Mouse (Mus musculus) spleen, adult 2 months (tissue): ENCODE measurements around the gene Gpr162. TPM values are rescaled to one million over a fixed set of nuclear protein-coding genes. Genes with fewer than 3 reads are reported as not detected.

ENCODE experiments used
- DNase-seq, 2 experiments: peaks; one replicate each; pipeline versions ENCODE4 v3.0.0 to v3.0.0-alpha.2; 2012 to 2021; ENCODE audit warnings: low spot score in 2 of 2, low read depth in 1 of 2
- H3K27ac ChIP-seq: fragments of 200-500 bp; 2 replicates; pipeline ENCODE4 v1.5.1; 2012; ENCODE audit warnings: low read length, inconsistent platforms; ENCODE audit not compliant: insufficient read depth
- H3K27me3 ChIP-seq: fragments of 200-500 bp; 2 replicates; pipeline ENCODE4 v1.6.1; 2012; ENCODE audit warnings: mild to moderate bottlenecking, moderate library complexity, low read length, inconsistent platforms; ENCODE audit not compliant: control insufficient read depth, insufficient read depth
- H3K36me3 ChIP-seq: fragments of 200-500 bp; 2 replicates; pipeline ENCODE4 v1.6.1; 2012; ENCODE audit warnings: mild to moderate bottlenecking, low read length, inconsistent platforms; ENCODE audit not compliant: control insufficient read depth, insufficient read depth
- H3K4me1 ChIP-seq: fragments of 200-500 bp; 2 replicates; pipeline ENCODE4 v1.6.1; 2011; ENCODE audit warnings: inconsistent platforms; ENCODE audit not compliant: control insufficient read depth, insufficient read depth, insufficient read length
- H3K4me3 ChIP-seq: fragments of 200-500 bp; 2 replicates; pipeline ENCODE4 v1.5.1; 2011; ENCODE audit warnings: mild to moderate bottlenecking, inconsistent platforms; ENCODE audit not compliant: insufficient read depth, insufficient read length; ENCODE audit errors: extremely low read depth
- CTCF ChIP-seq: fragments of 200-500 bp; IDR thresholded peaks from 2 replicates; pipeline ENCODE4 v1.5.1; 2011; ENCODE audit warnings: mild to moderate bottlenecking, inconsistent platforms; ENCODE audit not compliant: insufficient read depth, insufficient read length, insufficient replicate concordance; ENCODE audit errors: extremely low read depth
- POLR2A ChIP-seq: fragments of 200-500 bp; IDR thresholded peaks from 2 replicates; pipeline ENCODE4 v1.6.1; 2011; ENCODE audit warnings: low read depth, low read length, inconsistent platforms
- WGBS: fragments of 180-500 bp; shearing (Covaris S2); methylation state at CpG from one replicate; pipeline ENCODE4 v1.1.7; 2018; 5-methylcytosine and 5-hydroxymethylcytosine counted together
- polyA plus RNA-seq: library from polyadenylated mRNA; depleted of rRNA; stranded (reverse); fragments of >200 nt; gene quantifications from 2 replicates; pipeline ENCODE4 v1.2.3, GENCODE M21; 2012

Gene Gpr162
- polyA plus RNA-seq, 1 experiment, result 2.7 TPM

DNA sequence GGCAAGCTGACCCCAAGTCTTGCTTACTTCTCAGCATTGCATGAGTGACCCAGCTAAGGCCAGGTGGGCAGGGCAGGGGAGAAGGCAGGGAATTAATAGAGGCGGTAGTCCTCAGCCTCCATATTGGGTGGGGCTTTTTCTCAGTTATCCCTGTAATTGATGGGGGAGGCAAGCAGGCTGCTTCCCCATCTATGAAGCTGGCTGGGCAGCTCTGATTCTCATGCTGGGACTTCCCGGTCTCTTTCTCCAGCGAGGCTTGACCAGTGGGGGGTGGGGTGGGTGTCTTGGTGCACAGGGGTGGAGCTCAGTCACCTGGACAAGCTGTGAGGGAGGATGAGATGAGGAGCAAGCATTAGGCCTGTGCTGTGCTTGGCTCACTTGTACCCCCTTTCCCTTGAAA is 2.0 kb downstream of the Gpr162 start:
- H3K27me3 ChIP-seq, result peaks cover 21% of the 10 kb centered on the region
- WGBS, result 84% methylated on average over 3 of the region's 3 CpGs
- no peak overlapping the region for H3K4me3 ChIP-seq
- H3K4me1 ChIP-seq, result peaks cover 6% of the 10 kb centered on the region
- H3K36me3 ChIP-seq, result no peaks in the 10 kb centered on the region
- no peak for TF ChIP-seq POLR2A
- no peak for TF ChIP-seq CTCF
- no peak for DNase-seq
- H3K27ac ChIP-seq, result no peak overlapping the region

DNA sequence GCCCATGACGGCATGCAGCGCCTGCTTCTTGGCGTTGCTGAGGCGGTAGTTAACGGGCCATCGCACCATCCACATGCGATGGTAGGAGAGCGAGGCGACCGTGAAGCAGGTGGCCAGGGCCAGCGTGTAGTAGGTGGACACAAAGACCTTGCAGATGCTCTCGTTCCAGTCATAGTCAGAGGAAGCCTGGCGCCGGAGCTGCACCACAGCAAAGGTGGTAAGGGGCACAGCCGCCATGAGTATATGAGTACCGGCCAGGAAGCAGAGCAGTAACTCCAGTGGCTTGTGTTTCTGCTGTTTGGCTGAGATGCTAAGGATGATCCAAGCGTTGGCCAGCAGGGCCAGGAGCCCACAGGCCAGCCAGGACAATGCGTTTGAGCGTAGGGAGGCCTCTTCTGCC is 2.5 kb downstream of the Gpr162 start:
- Histone ChIP-seq H3K27me3 (peaks cover 21% of the 10 kb centered on the region), H3K4me1 (peaks cover 8% of the 10 kb centered on the region), H3K4me3 (no peak overlapping the region), H3K27ac (no peak overlapping the region), H3K36me3 (no peaks in the 10 kb centered on the region)
- DNase-seq, result no peak
- 94% methylated on average over 19 of the region's 19 CpGs for WGBS
- TF ChIP-seq CTCF (no peak), POLR2A (no peak)

DNA sequence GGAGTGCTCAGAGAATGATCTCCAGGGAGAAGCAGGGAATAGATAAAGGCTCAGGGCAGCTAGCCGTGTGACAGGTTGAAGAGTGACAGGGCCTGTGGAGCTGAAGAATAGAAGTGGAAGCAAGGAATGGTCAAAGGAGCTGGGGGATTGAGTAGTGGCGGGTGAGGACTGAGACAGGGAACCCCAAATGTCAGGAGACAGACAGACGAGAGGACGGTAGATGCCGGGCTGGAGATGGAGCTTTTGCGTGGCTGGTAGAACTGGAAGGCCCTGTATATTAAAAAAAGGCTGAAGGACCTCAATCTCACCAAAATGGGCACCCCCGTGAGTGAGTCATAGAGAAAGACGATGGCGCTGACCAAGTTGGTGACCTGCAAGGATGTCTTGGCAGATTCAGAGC is 3.3 kb downstream of the Gpr162 start:
- Histone ChIP-seq H3K4me3 (no peak overlapping the region), H3K27me3 (peaks cover 21% of the 10 kb centered on the region), H3K36me3 (no peaks in the 10 kb centered on the region), H3K27ac (no peak overlapping the region), H3K4me1 (peaks cover 8% of the 10 kb centered on the region)
- DNase-seq, result no peak
- WGBS, result 92% methylated on average over 9 of the region's 9 CpGs
- TF ChIP-seq POLR2A (no peak), CTCF (no peak)

DNA sequence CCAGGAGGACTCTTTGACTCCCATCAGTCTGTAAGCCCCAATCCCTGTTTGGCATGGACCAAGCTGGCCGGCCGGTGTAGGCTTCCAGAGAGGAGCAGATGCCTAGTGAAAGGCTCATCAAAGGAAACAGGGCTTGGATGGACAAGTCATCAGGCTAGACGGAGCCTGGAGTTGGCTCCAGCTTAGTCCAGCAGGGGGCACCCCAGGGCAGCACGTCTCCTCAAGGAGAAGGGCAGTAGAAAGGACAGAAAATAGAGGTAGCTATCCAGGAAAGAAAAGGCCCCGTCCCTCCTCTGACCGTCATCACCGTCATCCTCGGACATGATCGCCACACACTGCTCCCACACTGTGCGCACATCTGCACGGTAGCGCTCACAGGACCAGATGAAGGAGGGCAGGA is 4.1 kb downstream of the Gpr162 start:
- DNase-seq, result peak; percentile 40 to 82
- no peaks in the 10 kb centered on the region for H3K36me3 ChIP-seq
- H3K4me1 ChIP-seq, result peaks cover 8% of the 10 kb centered on the region
- H3K4me3 ChIP-seq, result no peak overlapping the region
- peaks cover 21% of the 10 kb centered on the region for H3K27me3 ChIP-seq
- WGBS, result 10% methylated on average over 12 of the region's 12 CpGs
- TF ChIP-seq CTCF (peak; percentile 90; the same call in 1 of the 2 replicates), POLR2A (no peak)
- no peak overlapping the region for H3K27ac ChIP-seq

DNA sequence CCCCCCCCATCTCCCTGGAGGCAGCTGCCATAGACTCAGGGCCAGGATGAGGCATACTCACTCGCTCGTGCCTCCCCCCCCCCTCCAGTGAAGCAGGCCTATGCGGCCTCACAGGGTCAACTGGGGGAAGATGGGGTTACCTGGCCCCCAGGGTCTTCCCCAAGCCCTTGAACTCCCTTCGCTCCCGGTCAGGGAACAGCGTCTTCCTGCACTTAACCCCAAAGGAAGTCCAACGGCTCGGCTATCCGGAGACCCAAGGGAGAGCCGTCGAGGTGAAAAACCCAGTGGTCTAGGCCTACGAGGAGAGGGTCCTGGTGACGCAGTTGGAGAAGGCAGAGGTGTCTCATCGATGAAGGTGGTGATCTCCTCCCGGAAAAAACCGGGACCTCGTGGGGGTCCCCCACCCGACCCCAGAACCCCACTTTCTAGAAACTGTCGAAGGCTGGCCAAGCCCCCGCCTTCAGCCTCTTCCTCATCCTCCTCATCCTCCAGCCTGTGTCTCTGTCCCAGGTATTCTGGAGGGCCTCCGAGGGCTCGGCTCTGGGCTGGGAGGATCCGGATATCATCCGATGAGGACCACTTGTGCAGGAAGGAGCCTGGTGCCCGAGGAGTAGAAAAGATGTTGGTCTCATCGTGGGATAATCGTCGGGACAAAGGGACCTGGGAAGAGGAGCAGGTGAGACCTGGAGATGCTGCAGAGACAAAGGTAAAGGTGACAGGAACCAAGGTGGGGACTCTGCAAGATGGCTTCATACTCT is 5.0 kb downstream of the Gpr162 start:
- WGBS, result 84% methylated on average over 25 of the region's 28 CpGs
- H3K27me3 ChIP-seq, result peaks cover 19% of the 10 kb centered on the region
- TF ChIP-seq POLR2A, result no peak
- TF ChIP-seq CTCF, result no peak

DNA sequence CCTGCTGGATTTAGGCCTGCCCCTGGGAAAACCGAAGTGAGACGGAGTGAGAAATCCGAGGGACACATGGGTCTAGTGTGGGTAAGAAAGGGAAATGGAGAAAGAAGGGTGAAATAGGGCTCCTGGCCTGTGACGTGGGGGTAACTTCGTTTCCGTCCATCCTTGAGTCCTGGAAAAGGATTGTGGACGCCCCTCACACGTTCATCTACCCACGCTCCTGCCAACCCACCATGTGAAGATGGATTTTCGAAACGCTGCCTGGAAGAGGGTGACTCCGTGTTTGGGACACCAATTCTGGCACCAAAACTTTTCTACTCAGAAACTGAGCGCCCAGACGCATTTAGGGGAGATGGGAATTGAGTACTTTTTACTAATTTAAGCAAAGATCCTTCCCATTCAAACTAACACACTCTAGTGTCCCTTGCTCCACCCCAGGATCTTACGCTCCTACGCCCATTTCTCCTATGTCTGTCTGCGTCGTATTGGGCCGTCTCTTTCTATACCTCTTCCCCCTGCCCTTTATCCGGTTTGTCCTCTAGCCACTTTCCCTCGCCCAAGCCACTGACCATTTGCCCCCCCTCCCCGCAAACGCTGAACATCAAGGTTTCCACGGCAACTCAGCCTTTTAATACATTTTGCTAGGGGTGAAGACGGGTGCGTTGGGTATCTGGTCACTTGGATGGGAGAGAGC is 5.8 kb downstream of the Gpr162 start:
- Histone ChIP-seq H3K4me3 (0 out of 2 replicates have a peak overlapping the region, but pooled peaks have one; percentile 6), H3K4me1 (peaks cover 5% of the 10 kb centered on the region)

More for the DNA sequence above, 5.0 kb downstream of the Gpr162 start:
- no peak overlapping the region for H3K4me3 ChIP-seq
- H3K4me1 ChIP-seq, result peaks cover 8% of the 10 kb centered on the region
- no peaks in the 10 kb centered on the region for H3K36me3 ChIP-seq
- DNase-seq, result no peak
- no peak overlapping the region for H3K27ac ChIP-seq

More for the DNA sequence above, 5.8 kb downstream of the Gpr162 start:
- H3K27ac ChIP-seq, result no peak overlapping the region
- no peaks in the 10 kb centered on the region for H3K36me3 ChIP-seq
- DNase-seq, result no peak
- WGBS, result 45% methylated on average over 26 of the region's 26 CpGs
- no peak for TF ChIP-seq POLR2A
- no peak for TF ChIP-seq CTCF
- peaks cover 13% of the 10 kb centered on the region for H3K27me3 ChIP-seq
